Mouse (Mus musculus) limb, embryonic 11.5 days (tissue): ENCODE measurements around the gene Cox7a2l. TPM values are rescaled to one million over a fixed set of nuclear protein-coding genes. Genes with fewer than 3 reads are reported as not detected.

Experiments used
- ATAC-seq: fragments of 200-750 bp; cut with Nextera tagmentation; 2 replicates; pipeline ENCODE4 v1.8.0; 2017; ENCODE audit warnings: low read depth; ENCODE audit not compliant: insufficient number of reproducible peaks, low FRiP score, low TSS enrichment
- DNase-seq: peaks from one replicate; pipeline ENCODE4 v3.0.0-alpha.2; 2015; ENCODE audit warnings: low spot score
- H3K27ac ChIP-seq: fragments of 300-500 bp; sonication (generic); replicated peaks from 2 replicates; pipeline ENCODE4 v1.5.1; 2014; ENCODE audit warnings: low read depth, mild to moderate bottlenecking, low read length
- H3K27me3 ChIP-seq: fragments of 300-500 bp; sonication (generic); 2 replicates; pipeline ENCODE4 v1.6.1; 2014; ENCODE audit warnings: mild to moderate bottlenecking, low read length, mixed read lengths; ENCODE audit not compliant: control insufficient read depth, insufficient read depth
- H3K36me3 ChIP-seq: fragments of 300-500 bp; sonication (generic); 2 replicates; pipeline ENCODE4 v1.6.1; 2014; ENCODE audit warnings: mild to moderate bottlenecking, low read length, moderate library complexity, mixed read lengths; ENCODE audit not compliant: control insufficient read depth, insufficient read depth
- H3K4me1 ChIP-seq: fragments of 300-500 bp; sonication (generic); 2 replicates; pipeline ENCODE4 v1.6.1; 2014; ENCODE audit warnings: low read length, mixed read lengths; ENCODE audit not compliant: control insufficient read depth, insufficient read depth
- H3K4me2 ChIP-seq: fragments of 300-500 bp; sonication (generic); 2 replicates; pipeline ENCODE4 v1.6.1; 2014; ENCODE audit warnings: low read depth, mild to moderate bottlenecking, moderate library complexity; ENCODE audit not compliant: severe bottlenecking
- H3K4me3 ChIP-seq: fragments of 300-500 bp; sonication (generic); 2 replicates; pipeline ENCODE4 v1.5.1; 2014; ENCODE audit warnings: low read depth, low read length
- H3K9ac ChIP-seq: fragments of 300-500 bp; sonication (generic); 2 replicates; pipeline ENCODE4 v1.6.1; 2014; ENCODE audit warnings: mild to moderate bottlenecking, low read length
- H3K9me3 ChIP-seq: fragments of 300-500 bp; sonication (generic); 2 replicates; pipeline ENCODE4 v1.6.1; 2016; ENCODE audit warnings: low read length; ENCODE audit not compliant: control insufficient read depth
- WGBS: fragments of 180-500 bp; shearing (Covaris S2); extraction: QIAGEN DNeasy Blood & Tissue Kit; methylation state at CpG from one replicate; pipeline ENCODE4 v1.1.7; 2014; 5-methylcytosine and 5-hydroxymethylcytosine counted together
- polyA plus RNA-seq: library from polyadenylated mRNA; unstranded; fragments of >200 nt; fragmentation: Nextera tagmentation; extraction: Ambion mirVana; gene quantifications from 2 replicates; pipeline ENCODE4 v1.2.1, GENCODE M21; 2014

The Cox7a2l gene
- polyA plus RNA-seq, 1 experiment from 2014 or later = 139 TPM

DNA sequence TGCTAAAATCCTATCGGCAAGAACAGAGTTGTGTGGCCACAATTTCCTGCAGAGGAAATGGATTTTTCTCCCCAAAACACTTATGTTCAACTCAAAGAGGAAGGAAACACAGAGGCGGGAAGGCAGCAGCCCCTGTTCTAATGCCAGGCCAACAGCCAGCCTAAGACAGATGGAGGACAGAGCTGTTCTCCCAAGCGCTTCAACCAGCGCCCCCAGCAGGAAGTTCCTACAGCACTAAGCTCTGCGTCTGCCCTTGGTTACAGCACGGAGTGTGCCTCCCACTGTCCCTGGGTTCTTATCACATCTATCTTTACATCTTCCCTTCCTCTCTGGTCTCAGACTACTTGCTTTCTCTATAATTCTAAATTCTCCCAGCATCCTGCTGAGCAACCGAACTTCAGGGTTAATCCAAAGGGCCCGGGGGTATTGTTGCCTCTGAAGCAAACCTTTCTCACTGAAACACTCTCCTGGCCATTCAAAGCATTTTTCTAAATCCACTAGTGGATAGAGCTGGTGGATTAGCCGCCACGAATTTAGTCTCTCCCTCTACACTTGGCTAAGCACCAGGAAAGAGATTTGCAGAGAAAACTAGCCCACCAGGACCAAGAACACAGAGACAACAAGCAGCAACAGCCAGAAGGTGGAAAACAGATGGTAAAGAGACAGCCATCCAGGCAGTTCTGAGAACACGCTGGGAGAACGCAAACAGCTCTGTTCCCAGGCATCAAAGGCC lies 31.5 kb upstream of the Cox7a2l start:
- ATAC-seq (no peak), DNase-seq (no peak)
- Histone ChIP-seq H3K4me3 (no peak overlapping the region), H3K27me3 (peaks cover 25% of the 10 kb centered on the region), H3K4me1 (no peaks in the 10 kb centered on the region), H3K9ac (no peak overlapping the region), H3K36me3 (no peaks in the 10 kb centered on the region), H3K9me3 (no peaks in the 10 kb centered on the region), H3K4me2 (no peak overlapping the region), H3K27ac (no peak overlapping the region)
- WGBS = 40% methylated on average over 12 of the region's 12 CpGs

DNA sequence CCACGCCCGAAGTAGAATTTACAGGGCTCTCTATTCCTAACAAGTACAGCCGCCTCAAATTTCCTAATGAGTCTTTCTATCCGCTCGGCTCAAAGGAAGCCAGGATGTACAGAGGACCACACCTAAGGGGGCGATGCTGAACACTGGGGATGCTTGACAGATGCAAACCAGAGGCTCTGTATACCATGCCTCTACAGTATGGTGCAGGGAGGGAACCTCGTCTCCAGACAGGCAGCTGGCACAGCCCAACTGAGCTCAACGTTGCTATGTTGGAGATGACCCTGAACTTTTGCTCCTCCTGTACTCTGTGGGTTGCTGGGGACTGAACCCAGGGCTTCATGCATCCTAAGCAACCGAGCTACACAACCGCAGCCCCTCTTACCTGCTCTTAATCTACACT lies 30.0 kb upstream of the Cox7a2l start:
- no peak overlapping the region for H3K27ac ChIP-seq
- no peaks in the 10 kb centered on the region for H3K9me3 ChIP-seq
- ATAC-seq (no peak; the same call in 1 of the 2 replicates), DNase-seq (no peak)
- no peaks in the 10 kb centered on the region for H3K4me1 ChIP-seq
- H3K4me2 ChIP-seq = no peak overlapping the region
- H3K36me3 ChIP-seq = no peaks in the 10 kb centered on the region
- H3K4me3 ChIP-seq = no peak overlapping the region
- H3K9ac ChIP-seq = no peak overlapping the region
- 34% methylated on average over 10 of the region's 10 CpGs for WGBS
- peaks cover 25% of the 10 kb centered on the region for H3K27me3 ChIP-seq

DNA sequence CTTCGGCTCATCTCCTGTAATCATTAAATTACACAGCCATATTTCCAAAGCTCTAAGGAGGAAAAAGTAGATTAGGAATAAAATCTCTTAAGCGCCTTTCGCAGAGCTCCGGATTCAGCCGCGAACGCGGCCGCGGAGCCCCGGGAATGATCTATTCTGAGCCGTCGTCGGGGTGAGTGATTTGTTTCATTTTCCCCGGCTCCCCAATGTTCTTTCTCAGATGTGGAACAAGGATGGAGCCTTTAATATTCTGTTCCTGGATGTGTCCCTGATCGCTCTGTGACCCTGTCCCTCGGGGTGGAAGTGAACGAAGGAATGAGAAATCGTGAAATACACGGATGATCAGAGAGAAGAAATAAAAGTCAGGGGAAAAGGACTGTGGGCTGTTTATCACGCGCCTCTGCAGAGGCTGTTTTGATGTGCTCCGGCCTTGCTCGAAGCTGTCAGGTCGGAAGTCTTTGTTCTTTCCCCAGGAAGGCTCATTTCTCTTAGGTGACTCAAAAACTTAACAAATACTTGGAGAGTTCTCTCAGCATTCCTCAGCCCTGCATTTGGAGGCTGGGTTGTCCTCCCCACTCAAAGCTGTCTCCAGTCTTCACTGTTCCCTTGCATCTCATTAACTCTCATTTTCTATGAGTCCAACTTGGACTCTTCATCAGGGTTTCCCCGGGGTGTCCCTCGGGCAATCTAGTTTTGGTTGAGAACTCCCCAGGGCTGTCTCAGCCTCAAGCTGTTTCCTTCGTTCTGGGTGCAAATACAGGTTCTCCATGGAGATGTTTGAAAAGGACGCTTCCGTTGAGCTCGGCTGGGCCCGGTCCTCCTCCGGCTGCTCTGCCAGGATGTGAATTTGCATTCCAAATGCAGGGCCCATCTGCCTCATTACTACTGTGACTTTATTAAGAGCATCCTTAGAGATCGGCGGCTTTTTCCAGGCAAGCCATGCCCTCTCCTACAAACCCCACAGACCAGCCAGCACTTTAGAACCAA lies 28.9 kb upstream of the Cox7a2l start:
- Histone ChIP-seq H3K27me3 (peaks cover 25% of the 10 kb centered on the region), H3K36me3 (no peaks in the 10 kb centered on the region), H3K9ac (no peak overlapping the region), H3K4me2 (peak overlapping the region; percentile 39), H3K4me3 (peak overlapping the region; percentile 10), H3K27ac (no peak overlapping the region), H3K4me1 (no peaks in the 10 kb centered on the region), H3K9me3 (no peaks in the 10 kb centered on the region)
- 4% methylated on average over 35 of the region's 35 CpGs for WGBS
- peak; percentile 52 for DNase-seq
- no peak for ATAC-seq

DNA sequence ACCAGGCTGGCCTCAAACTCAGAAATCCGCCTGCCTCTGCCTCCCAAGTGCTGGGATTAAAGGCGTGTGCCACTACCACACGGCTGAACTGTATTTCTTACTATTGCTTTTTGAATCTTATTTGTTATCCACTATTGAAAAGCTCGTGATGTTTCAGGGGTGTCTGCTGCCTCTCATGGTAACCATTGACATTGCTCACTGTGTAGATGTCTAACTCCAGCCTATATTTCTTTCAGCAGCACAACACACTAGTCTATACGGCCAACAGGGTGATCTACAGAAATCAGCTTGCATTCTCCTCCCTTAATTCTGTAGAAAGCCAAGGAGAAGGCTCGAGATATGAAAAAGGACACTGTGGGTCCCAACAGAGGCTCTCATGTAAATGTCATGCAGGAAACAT lies 28.1 kb upstream of the Cox7a2l start:
- DNase-seq = no peak
- Histone ChIP-seq H3K27me3 (peaks cover 25% of the 10 kb centered on the region), H3K4me2 (no peak overlapping the region), H3K4me1 (no peaks in the 10 kb centered on the region), H3K9ac (no peak overlapping the region), H3K9me3 (no peaks in the 10 kb centered on the region), H3K36me3 (no peaks in the 10 kb centered on the region), H3K4me3 (no peak overlapping the region), H3K27ac (no peak overlapping the region)
- no peak for ATAC-seq
- WGBS = 81% methylated on average over 6 of the region's 6 CpGs

DNA sequence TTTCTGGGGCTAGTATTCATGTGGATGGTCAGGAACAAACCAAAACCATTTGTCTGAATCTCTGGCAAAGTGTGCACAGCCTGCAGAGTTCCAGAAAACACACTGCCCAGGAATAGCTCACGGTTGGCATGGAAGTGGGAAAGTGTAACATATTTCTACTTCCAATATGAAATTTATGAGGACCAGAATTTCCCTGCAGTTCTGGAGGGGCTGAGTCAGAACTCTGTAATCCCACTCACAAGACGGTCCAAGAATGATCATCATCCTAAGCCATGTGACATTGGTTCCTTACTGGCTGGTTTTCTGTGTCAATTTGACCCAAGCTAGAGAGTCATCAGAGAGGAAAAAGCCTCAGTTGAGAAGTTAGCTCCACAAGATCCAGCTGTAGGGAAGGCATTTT lies 25.3 kb upstream of the Cox7a2l start:
- no peaks in the 10 kb centered on the region for H3K4me1 ChIP-seq
- ATAC-seq (no peak), DNase-seq (no peak)
- WGBS = 80% methylated on average over 2 of the region's 2 CpGs
- no peak overlapping the region for H3K27ac ChIP-seq
- no peaks in the 10 kb centered on the region for H3K9me3 ChIP-seq
- no peak overlapping the region for H3K4me2 ChIP-seq
- no peak overlapping the region for H3K4me3 ChIP-seq
- no peak overlapping the region for H3K9ac ChIP-seq
- H3K27me3 ChIP-seq = peaks cover 19% of the 10 kb centered on the region
- H3K36me3 ChIP-seq = no peaks in the 10 kb centered on the region

DNA sequence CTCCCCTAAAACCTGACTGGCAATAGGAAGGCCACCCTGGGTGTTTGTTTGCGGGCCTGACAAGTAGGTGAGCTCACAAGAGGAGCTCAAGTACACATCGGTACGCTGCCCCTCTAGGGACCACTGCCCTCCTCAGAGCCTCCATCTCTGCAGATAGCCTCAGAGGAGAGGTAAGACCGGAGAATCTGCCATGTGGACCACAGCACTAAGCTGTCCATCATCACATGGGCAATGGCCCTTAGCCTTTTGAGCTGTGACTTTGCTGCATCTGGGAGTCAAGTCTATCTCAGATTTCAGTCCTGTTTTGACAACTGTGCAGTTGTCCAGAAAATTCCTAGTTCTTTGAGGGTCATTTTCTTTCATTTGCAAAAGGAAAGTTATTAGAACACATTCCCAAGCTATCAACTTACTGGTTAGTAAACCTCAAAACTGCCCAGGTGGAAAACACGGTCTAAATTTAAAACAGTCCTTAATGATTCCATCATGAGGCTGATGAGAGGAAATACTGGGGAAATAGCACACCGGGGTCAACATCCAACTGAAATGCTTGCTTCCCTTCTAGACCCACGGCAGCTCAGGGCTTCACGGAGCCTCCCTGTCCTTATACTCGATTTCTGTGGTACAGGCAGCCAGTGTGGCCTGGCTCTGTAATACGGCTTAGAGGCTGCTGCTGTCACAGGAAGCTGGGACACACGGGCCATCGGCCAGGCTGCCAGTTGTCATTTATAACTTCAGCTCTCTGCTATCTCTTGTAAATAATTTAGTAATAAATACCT lies 22.3 kb upstream of the Cox7a2l start:
- Histone ChIP-seq H3K9ac (no peak overlapping the region), H3K27ac (no peak overlapping the region), H3K27me3 (no peaks in the 10 kb centered on the region), H3K9me3 (no peaks in the 10 kb centered on the region), H3K4me2 (no peak overlapping the region), H3K4me1 (no peaks in the 10 kb centered on the region), H3K36me3 (no peaks in the 10 kb centered on the region), H3K4me3 (no peak overlapping the region)
- DNase-seq = no peak
- ATAC-seq = no peak
- 66% methylated on average over 12 of the region's 12 CpGs for WGBS

DNA sequence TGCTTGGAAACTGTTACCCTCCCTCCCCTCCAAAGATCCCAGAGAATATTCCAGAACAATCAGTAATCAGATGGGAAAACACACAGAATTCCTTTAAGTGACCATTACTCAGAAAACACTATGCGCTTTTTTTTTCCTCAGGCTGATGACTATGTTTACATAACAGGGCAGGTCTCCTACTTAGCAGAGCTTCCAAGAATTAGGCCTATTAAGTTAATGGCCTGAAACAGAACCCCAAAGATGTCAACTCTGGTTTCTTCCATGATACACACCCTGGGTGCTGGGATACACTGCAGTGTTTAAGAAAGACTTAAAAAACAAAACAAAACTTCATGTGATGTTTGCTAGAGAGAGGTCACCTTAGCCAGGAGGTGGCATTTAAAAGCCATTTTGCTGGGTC lies 21.6 kb upstream of the Cox7a2l start:
- Histone ChIP-seq H3K4me2 (no peak overlapping the region), H3K27ac (no peak overlapping the region), H3K9ac (no peak overlapping the region), H3K27me3 (no peaks in the 10 kb centered on the region), H3K9me3 (no peaks in the 10 kb centered on the region), H3K4me1 (no peaks in the 10 kb centered on the region), H3K36me3 (no peaks in the 10 kb centered on the region), H3K4me3 (no peak overlapping the region)
- 45% methylated on average over 1 of the region's 1 CpGs for WGBS
- DNase-seq = no peak
- ATAC-seq = no peak

DNA sequence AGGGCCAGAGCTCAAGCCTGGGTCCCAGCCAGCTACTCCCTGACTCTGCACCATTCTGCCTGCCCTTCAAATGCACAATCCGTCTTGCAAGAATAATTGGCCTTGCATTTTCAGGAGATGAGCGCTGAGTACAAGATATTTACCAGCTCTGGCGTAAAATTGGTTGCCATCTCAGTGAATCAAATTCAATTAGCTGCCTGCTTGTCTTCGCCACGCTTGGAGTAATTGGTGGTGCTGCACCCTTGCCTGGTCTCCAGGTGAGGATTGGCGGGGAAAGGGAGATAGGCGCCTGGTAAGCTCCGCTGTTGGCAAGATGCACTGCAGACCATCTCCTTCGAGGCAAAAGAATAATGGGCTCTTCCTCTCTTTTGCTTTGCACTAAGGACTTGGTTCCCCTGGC lies 21.0 kb upstream of the Cox7a2l start:
- no peak overlapping the region for H3K27ac ChIP-seq

More for the DNA sequence above, 21.0 kb upstream of the Cox7a2l start:
- DNase-seq = no peak
- Histone ChIP-seq H3K9ac (no peak overlapping the region), H3K9me3 (no peaks in the 10 kb centered on the region), H3K4me2 (no peak overlapping the region), H3K27me3 (no peaks in the 10 kb centered on the region), H3K4me1 (no peaks in the 10 kb centered on the region), H3K36me3 (no peaks in the 10 kb centered on the region), H3K4me3 (no peak overlapping the region)
- ATAC-seq = no peak
- 74% methylated on average over 9 of the region's 9 CpGs for WGBS
